Mouse (Mus musculus) lung, postnatal 0 days (tissue): ENCODE results near the gene Med12l.

Experiments used
- CTCF ChIP-seq: IDR thresholded peaks from 2 replicates; pipeline ENCODE4 v1.5.1; 2016; ENCODE audit warnings: antibody characterized with exemption, mild to moderate bottlenecking
- EP300 ChIP-seq: IDR thresholded peaks from 2 replicates; pipeline ENCODE4 v1.6.1; 2016; ENCODE audit warnings: antibody characterized with exemption, mild to moderate bottlenecking, control low read depth

DNA sequence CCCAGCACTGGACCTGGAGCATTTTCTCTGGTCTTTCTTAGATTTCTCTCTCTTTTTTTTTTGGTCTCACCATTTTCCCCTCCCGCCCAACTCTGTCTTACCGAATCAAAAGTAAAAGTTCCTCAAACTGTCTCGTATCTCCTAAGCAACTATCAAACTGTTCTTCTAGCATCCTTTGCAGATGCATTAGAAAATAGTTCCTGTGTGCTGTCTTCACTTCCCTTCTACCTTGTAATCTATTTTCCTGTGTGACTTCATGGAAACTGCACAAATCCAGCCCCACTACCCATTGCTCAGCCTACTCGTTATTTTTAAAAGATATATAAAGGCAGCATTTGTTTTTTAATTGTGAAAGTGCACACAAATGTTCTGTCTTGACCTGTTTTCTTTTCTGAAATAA is 126.3 kb downstream of the Med12l start:
- TF ChIP-seq CTCF (no peak), EP300 (no peak)
